Mouse (Mus musculus) kidney, adult 8-10 months (tissue): ENCODE data around the gene Drc3.

Experiments
- DNase-seq, 2 experiments: peaks; one replicate each; pipeline ENCODE4 v3.0.0; 2022

Gene Drc3

GRCm38 (mm10) chr11:60352559-60353411 lies at the start of gene Drc3, which contains the start of gene Tom1l2:
Gene Drc3 (plus strand): TSS chr11:60353329.
Gene Tom1l2 (minus strand): TSS chr11:60352905.
- DNase-seq: peak; percentile 100

DNA sequence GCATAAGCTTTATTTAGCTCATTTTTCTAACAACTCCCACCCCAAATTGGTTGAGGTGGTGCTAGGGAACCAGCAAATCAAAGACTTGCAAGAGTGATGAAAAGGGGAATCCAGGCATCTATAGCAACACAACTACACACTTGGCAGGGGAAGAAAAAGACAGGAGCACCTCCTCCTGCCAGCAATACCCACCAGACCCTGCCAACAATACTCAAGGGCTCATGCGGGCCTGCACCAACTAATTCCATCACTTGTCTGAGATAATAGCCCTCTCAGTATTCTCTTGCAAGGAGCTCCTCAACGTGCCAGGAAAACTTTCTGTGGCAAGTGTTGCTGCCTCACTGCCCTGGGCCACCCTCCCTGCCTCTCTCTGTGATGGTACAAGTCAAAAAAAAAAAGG lies 49.6 kb upstream of the Drc3 start:
- DNase-seq: no peak

GRCm38 (mm10) chr11:60305611-60306010 lies 47.5 kb upstream of the Drc3 start:
- no peak for DNase-seq

- peak in 1 of 2 experiments; percentile 68 for DNase-seq
These were observed 46.3 kb upstream of the Drc3 start for GRCm38 (mm10) chr11:60306834-60307233.

GRCm38 (mm10) chr11:60307375-60307825 lies 45.7 kb upstream of the Drc3 start:
- peak in 1 of 2 experiments; percentile 53 for DNase-seq

DNA sequence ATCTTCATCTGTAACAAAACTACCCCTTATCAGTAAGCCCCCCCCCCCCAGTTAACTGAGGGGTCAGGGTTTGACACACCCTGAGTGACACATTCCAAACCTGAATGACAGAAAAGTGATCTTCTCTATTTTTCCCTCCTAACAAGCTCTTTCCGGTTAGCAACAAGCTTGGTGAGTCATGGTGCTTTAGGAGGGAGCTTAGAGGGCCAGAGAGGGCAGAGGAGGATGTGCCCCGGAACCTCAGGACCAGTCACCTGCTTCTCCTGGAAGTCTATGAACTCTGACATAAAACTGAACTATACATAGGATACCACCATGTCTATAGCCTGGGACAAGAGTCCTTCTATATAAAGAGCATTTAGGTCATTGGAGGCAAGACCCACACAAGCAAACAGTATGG lies 45.1 kb upstream of the Drc3 start:
- no peak for DNase-seq

DNA sequence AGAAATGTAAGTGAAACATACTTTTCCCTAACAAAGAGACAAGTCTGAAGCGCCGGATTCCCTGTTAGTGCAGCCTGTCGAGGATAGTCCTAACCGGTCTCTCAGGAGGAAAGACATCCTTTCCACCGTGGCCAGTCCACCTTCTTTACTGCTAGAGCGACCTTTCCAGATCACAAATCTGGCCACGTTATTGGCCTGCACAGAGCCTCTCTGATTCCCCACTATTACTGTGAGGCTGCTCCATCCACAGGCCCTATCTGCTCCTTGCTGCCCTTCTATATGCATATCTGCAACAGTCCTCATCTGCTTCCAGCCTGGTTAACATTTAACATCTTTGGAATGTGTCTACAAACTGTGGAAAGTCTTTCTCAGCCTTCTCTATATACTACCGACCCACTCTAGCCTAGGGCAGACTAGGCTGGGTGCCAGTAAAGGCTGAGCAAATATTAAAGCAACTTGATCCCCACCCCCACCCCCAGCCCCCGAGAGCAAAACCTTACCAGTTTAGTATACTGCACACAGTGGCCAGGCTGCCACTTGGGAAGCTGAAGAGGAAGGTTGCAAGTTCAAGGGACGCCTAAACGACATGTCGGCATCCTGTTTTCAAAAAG lies 44.5 kb upstream of the Drc3 start:
- DNase-seq: peak; percentile 75 to 84

- no peak for DNase-seq
These were observed 43.3 kb upstream of the Drc3 start for GRCm38 (mm10) chr11:60309875-60310274.

GRCm38 (mm10) chr11:60311025-60311854 lies 41.9 kb upstream of the Drc3 start:
- DNase-seq: peak; percentile 87 to 92

DNA sequence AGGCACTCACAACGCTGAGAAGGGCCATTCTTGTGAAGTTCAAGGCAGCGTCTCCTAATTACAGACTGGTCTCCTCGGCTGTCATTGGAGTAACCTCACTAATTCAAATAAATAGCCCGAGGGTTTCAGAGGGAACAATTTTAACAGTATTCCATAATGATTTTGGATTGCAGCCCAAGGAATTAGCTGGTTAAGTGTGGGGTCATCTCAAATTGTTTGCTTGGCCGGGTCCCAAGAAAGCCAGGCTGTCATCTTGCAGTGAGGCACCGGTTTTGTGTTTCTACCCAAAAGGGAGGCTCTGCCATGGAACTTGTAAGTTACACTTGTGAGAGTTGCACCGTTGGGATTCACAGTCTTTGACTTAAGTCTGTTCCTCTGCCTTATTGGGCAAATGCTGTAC lies 36.9 kb upstream of the Drc3 start:
- DNase-seq: peak; percentile 46 to 61

DNA sequence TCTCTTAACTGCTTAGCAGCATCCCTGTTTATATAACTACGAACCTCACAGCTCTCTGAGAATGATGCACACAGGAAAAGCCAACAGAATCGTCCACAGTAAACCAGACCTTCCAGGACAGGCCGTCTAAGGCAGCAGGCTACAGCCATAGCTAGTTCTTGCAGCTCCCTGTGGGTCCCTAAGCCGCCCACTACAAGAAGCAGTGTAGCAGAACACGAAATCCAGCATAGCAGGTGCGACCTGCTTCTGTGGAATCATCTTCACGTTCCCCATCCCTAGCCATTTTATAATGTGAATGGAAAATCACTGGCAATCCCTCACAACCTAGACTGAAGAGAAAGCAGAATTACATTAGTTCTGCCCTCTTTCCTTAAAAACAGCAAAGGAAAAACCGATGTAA lies 36.2 kb upstream of the Drc3 start:
- no peak for DNase-seq

DNA sequence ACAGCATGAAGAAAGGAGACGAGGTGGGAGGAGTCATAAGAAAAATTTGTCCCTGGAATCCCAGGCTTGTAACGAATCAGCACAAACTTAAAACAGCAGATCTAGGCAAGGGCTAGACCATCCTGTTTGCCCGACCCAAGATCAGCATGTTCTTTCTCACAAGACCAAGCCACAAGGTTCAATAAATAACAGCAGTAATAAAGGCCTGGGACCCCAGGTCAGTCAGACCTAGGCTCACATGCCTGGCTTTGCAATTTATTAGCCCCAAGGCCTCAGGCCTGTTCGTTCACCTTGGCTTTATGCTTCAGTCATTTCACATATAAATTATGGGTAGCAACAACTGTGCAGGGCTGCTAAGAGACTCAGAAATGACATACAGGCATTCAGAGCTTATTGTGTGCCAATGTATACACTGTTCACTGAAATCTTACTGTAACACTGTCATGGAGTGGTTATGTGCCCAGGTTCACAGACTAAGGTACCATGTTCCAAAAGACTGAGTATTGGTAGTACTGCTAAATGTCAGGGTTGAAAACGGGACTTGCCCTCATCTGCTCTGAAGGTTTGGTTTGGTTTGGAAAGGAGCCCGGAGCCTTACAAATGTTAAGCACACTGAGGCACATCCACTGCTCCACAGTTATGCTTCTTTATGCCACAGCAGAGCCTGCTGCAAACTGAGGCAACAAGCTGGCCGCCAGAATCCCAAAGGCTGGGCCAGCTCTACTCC lies 35.6 kb upstream of the Drc3 start:
- peak; percentile 52 to 68 for DNase-seq

- no peak for DNase-seq
These were observed 34.4 kb upstream of the Drc3 start for GRCm38 (mm10) chr11:60318716-60319115.

DNA sequence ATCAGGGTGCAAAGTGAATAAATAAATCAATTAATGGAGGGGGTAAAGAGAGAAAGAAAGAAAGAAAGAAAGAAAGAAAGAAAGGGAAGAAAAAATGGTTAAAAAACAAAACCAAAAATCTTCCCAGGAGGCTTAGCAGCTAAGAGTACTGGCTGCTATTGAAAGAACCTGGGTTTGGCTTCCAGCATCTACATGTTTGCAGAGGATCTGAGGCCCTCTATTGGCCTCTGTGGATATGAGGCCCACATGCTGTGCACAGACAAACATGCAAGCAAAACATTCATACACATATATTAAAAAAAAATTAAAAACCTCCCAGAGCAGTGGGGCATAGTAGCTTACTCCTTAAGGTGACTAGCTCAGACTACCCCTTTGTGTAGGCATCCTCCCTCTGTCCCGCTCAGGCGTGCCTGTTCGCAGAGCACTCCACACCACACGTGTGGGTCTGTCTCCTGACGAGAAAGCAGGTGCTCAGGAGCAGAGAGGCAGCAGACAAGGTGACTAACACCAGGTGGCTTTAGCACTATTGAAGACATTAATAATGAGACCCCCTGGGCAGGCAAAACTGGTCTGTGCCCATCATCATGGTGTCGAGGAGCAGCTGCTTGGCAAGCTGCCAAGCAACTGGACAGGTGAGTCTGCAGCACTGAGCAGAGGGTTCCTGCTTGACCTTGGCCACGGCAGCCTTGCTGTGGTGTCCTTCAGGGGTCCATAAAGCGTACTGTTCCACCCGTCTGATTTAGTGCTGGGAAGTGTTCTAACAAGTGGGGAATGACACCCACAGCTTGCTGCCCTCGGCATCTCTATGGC lies 33.7 kb upstream of the Drc3 start:
- peak in 1 of 2 experiments; percentile 39 for DNase-seq

- peak in 1 of 2 experiments; percentile 57 for DNase-seq
These were observed 32.6 kb upstream of the Drc3 start for GRCm38 (mm10) chr11:60320426-60321037.

DNA sequence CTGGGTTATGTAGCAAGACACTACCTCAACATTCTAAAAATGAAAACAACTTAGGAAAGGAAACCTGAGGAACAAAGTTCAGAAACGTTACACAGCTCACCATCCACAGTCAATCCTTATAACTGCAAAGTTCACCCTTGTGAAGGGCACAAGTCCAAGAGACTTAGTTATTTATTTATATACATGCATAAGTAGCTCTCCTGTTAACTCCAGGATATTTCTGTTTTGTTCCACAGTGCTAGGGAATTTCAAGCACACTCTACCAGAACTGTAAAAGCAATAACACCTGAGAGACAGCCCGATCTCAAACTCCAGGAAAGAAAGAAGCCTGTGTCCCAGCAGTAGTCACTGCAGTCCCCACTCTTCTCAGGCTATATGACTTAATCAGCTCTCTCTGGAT lies 31.7 kb upstream of the Drc3 start:
- peak; percentile 47 to 86 for DNase-seq

DNA sequence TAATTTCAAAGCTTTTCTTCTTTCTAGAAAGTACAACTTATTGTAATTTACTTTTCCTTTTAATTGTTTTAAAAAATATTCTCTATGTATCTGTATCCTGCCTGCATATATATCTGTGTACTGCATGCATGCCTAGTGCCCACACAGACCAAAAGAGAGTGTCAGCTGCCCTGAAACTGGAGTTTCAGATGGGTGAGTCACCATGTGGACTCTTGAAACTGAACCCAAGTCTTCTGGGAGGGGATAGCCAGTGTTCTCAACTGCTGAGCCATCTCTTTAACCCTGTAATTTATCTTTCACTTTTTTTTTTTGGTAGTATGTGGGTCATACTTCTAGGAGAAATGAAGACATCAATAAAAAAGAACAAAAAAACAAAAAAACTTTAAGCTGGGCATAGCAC lies 29.4 kb upstream of the Drc3 start:
- DNase-seq: no peak

DNA sequence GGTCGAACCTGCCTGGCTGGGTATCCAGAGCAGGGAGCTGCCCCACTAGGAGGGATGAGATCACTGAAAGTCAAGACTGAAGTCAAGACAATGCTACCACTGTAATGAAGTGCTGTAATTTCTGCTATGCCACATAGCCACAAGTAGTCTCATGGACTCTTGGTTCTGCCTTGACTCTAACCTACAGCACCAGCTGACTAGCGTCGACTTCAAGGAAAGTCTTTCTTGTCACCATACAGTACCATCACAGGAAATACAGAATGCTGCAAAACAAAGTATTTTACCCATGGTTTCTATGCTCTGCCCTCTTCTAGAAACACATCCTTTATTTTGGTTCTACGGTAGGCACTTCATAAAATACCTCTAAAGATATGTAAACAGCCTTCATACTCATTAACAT lies 22.6 kb upstream of the Drc3 start:
- DNase-seq: no peak

- DNase-seq: no peak
These were observed 19.7 kb upstream of the Drc3 start for GRCm38 (mm10) chr11:60333461-60333860.

DNA sequence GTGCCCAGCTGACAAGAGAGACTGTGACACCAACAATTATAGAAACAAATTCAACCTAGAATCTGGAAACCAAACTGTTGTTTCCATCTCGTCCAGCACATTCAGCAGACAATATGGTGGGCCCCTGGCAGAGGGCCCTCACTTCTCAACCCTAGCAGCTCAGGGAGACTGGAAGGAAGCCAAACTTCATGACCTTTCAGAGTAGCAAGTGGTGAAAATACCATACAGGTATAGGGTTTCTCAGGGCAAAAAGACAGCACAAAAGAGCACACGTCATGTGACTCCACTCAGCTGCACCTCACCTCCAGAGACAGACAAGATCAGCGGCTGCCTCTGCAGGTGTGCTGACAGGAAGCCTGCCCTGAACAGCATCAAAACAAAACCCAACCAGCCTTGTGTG lies 19.0 kb upstream of the Drc3 start:
- no peak for DNase-seq

GRCm38 (mm10) chr11:60335771-60336170 lies 17.4 kb upstream of the Drc3 start:
- no peak for DNase-seq
